20 mouse cellular contexts compared by ENCODE assay signal in genomic region chr5:130901736-130902135, GRCm38 (mm10).
"Had no signal": no experiment of that assay in that cellular context is flagged by ENCODE, and none has a peak within 500 bp of the region (broad histone marks: within the 10 kb centered on the region; RNA-seq: fewer than 3 reads in every experiment).

No protein-coding gene starts in this region.

- DNase-seq: lung, adult 2 months; lung, postnatal 14 days; lung, postnatal 36 days; retina, postnatal 1 day; right cerebral cortex, adult 18-20 months; right cerebral cortex, postnatal 25 days; right cerebral cortex, postnatal 4 days; spleen, adult 18-20 months; thymus, adult 18-20 months; thymus, postnatal 14 days; thymus, postnatal 36 days had no signal

- H3K27ac ChIP-seq: lung, embryonic 15.5 days; macrophage; midbrain, embryonic 13.5 days; midbrain, embryonic 15.5 days; neural tube, embryonic 15.5 days had no signal

- H3K27me3 ChIP-seq: lung, embryonic 15.5 days; megakaryocyte, embryonic 14.5 days; midbrain, embryonic 13.5 days; midbrain, embryonic 15.5 days; neural tube, embryonic 13.5 days; neural tube, embryonic 15.5 days had no signal

- H3K4me3 ChIP-seq: lung, embryonic 15.5 days; megakaryocyte, embryonic 14.5 days; midbrain, embryonic 13.5 days; midbrain, embryonic 15.5 days; neural tube, embryonic 13.5 days; neural tube, embryonic 15.5 days had no signal

- H3K4me1 ChIP-seq: lung, embryonic 15.5 days; megakaryocyte, embryonic 14.5 days; midbrain, embryonic 13.5 days; midbrain, embryonic 15.5 days; neural tube, embryonic 13.5 days; neural tube, embryonic 15.5 days had no signal

- H3K4me2 ChIP-seq: lung, embryonic 15.5 days; midbrain, embryonic 11.5 days; midbrain, embryonic 13.5 days; midbrain, embryonic 15.5 days; neural tube, embryonic 13.5 days; neural tube, embryonic 15.5 days had no signal

- H3K9me3 ChIP-seq: lung, embryonic 15.5 days; midbrain, embryonic 13.5 days; midbrain, embryonic 15.5 days; neural tube, embryonic 13.5 days; neural tube, embryonic 15.5 days had no signal

- ATAC-seq: lung, postnatal 0 days; midbrain, embryonic 13.5 days; midbrain, embryonic 15.5 days had no signal

- H3K36me3 ChIP-seq: lung, embryonic 15.5 days; midbrain, embryonic 13.5 days; midbrain, embryonic 15.5 days; neural tube, embryonic 15.5 days had no signal

- H3K9ac ChIP-seq: lung, embryonic 15.5 days; midbrain, embryonic 13.5 days; midbrain, embryonic 15.5 days; neural tube, embryonic 13.5 days; neural tube, embryonic 15.5 days had no signal
